Mouse (Mus musculus) cortical plate, adult 2 months (tissue): Measurements from ENCODE around the gene Smtnl1.

Experiments used
- CTCF ChIP-seq: fragments of 200-500 bp; IDR thresholded peaks from 2 replicates; pipeline ENCODE4 v1.5.1; 2011; ENCODE audit warnings: mild to moderate bottlenecking, control low read depth, low read length; ENCODE audit not compliant: insufficient read depth; ENCODE audit errors: extremely low read depth
- POLR2A ChIP-seq: fragments of 200-500 bp; IDR thresholded peaks from 2 replicates; pipeline ENCODE4 v1.6.1; 2011; ENCODE audit warnings: mild to moderate bottlenecking, low read length, control low read depth; ENCODE audit not compliant: insufficient read depth; ENCODE audit errors: extremely low read depth

- peak; percentile 83; the same call in 1 of the 2 replicates for TF ChIP-seq POLR2A
- TF ChIP-seq CTCF = no peak
Observed at GRCm38 (mm10) chr2:84826488-84827282, 4.2 kb upstream of the Smtnl1 start, which contains the start of gene Timm10.
